Mouse (Mus musculus) E14TG2a.4 (cell line): Measurements from ENCODE around the gene H2al1b.

Experiments used
- CTCF ChIP-seq: conservative IDR thresholded peaks from 2 replicates; pipeline ENCODE4 v1.5.1; 2014; ENCODE audit warnings: low read length
- POU5F1 ChIP-seq: IDR thresholded peaks from 2 replicates; pipeline ENCODE4 v1.6.1; 2014; ENCODE audit warnings: low read length, borderline replicate concordance

DNA sequence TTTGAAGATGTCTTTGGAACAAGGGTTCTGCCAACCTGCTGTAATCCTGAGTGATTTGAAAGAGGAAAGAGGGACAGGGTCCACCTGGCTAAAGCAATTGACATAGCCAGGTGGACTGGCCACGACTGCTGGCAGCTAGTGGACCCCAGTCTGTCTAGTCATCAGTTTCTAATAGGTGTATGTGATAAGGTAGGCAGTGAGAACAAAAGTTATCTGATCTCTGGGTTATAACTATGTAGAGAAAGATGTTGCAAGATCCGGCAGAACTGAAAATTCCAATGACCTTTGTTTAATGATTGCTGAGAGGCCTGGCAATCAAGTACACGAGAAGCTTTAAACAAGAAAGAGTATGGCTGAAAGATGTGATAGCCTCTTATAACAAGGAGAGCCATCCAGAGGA is 29.0 kb upstream of the H2al1b start:
- TF ChIP-seq CTCF (no peak), POU5F1 (no peak)
